Mouse (Mus musculus) heart, postnatal 0 days (tissue): ENCODE data around the gene Nedd4.

Experiments used
- CTCF ChIP-seq: IDR thresholded peaks from 2 replicates; pipeline ENCODE4 v1.5.1; 2016; ENCODE audit warnings: antibody characterized with exemption, control low read depth, low read depth
- EP300 ChIP-seq: IDR thresholded peaks from 2 replicates; pipeline ENCODE4 v1.6.1; 2016; ENCODE audit warnings: antibody characterized with exemption, low read depth

- TF ChIP-seq CTCF (peak; percentile 85), EP300 (no peak)
Observed at GRCm38 (mm10) chr9:72733966-72734365, 71.8 kb downstream of the Nedd4 start.
